Mouse (Mus musculus): Measurements from ENCODE around the gene Cox5a. TPM values are rescaled to one million over a fixed set of nuclear protein-coding genes. Genes with fewer than 3 reads are reported as not detected.

Cox5a gene
- total and polyA plus RNA-seq, 2 experiments, result 299 to 522 TPM

GRCm38 (mm10) chr9:57560263-57560662 lies 39.2 kb downstream of the Cox5a start:
- peaks cover 6% of the 10 kb centered on the region for H3K4me1 ChIP-seq (ENCODE audit: control insufficient read depth, insufficient read depth, low read length)
- H3K4me3 ChIP-seq (ENCODE audit: insufficient read depth, low read depth, low read length), result no peak overlapping the region; the same call in 1 of the 2 replicates
- no peak overlapping the region for H3K9ac ChIP-seq (ENCODE audit: low read depth, low read length)
- H3K36me3 ChIP-seq (ENCODE audit: control insufficient read depth, insufficient read depth, low read length), result no peaks in the 10 kb centered on the region
- no peak for DNase-seq (ENCODE audit: extremely low read depth, low read depth, low spot score)
- peaks cover 15% of the 10 kb centered on the region; the same call in 1 of the 2 replicates for H3K79me2 ChIP-seq (ENCODE audit: control insufficient read depth, insufficient read depth, low read length)
- H3K27ac ChIP-seq (replicated peaks; ENCODE audit: insufficient read depth, low read depth, low read length), result no peak overlapping the region
- no peaks in the 10 kb centered on the region for H3K27me3 ChIP-seq (ENCODE audit: control insufficient read depth, insufficient read depth, low read length)
- 20% methylated on average over 7 of the region's 7 CpGs for WGBS
- no peak for TF ChIP-seq CTCF (IDR thresholded peaks at IDR 0.05; ENCODE audit: low read depth, low read length)
- TF ChIP-seq POLR2A (IDR thresholded peaks at IDR 0.05; ENCODE audit: extremely low read depth, insufficient read depth, low read length), result no peak

DNA sequence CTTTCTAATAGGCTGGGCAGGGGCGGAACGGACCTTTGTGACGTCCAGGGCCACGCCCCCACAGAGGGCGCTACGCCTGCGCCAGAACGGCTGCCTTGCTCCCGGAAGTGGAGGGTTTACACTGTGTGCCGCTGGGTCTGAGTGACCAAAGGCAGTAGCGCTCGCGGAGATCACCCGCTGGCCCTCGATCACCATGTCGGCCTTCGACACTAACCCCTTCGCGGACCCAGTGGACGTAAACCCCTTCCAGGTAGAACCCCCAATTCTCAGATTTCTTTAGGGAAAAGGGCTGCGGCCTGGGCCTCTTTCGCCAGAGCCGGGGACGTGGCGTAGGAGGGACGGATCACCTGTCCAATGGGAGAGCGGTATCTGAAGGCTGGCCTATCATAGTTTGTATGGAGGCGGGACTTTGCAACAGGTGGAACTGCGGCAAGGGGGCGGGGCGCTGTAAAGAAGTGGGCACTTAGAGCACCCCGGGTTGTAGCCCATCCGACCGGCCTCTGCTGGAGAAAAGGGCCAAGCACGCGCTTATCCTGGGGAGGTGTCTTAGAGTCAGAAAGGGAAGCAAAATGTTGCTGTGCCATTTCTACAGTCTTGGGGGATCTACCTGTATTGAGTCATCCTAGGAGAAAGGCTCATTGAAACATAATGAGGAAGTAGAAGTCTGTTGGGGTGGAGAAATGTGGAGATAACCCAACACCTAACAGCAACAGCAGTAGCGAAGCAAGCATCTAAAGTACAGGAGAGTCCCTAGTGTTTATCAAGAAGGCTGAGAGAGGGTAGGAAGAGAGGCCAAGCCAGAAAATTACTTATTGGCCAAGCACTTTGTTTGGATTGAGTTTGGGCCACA lies 40.0 kb downstream of the Cox5a start, which contains the start of gene Scamp2:
Scamp2 (plus strand) TSS at position 83 of the 850 bp plus-strand sequence.
- peak within 1 kb of the TSS; percentile 79 for H3K27ac ChIP-seq (replicated peaks; ENCODE audit: insufficient read depth, low read depth, low read length)
- H3K27me3 ChIP-seq (ENCODE audit: control insufficient read depth, insufficient read depth, low read length), result no peaks in the 10 kb centered on the region
- peak within 1 kb of the TSS; percentile 73 for H3K9ac ChIP-seq (ENCODE audit: low read depth, low read length)
- peak within 1 kb of the TSS; percentile 69 for H3K4me3 ChIP-seq (ENCODE audit: insufficient read depth, low read depth, low read length)
- peak; percentile 72 for TF ChIP-seq POLR2A (IDR thresholded peaks at IDR 0.05; ENCODE audit: extremely low read depth, insufficient read depth, low read length)
- TF ChIP-seq CTCF (IDR thresholded peaks at IDR 0.05; ENCODE audit: low read depth, low read length), result no peak
- H3K36me3 ChIP-seq (ENCODE audit: control insufficient read depth, insufficient read depth, low read length), result no peaks in the 10 kb centered on the region
- H3K4me1 ChIP-seq (ENCODE audit: control insufficient read depth, insufficient read depth, low read length), result peaks cover 9% of the 10 kb centered on the region
- under 1% methylated on average over 37 of the region's 37 CpGs for WGBS
- peaks cover 22% of the 10 kb centered on the region; the same call in 1 of the 2 replicates for H3K79me2 ChIP-seq (ENCODE audit: control insufficient read depth, insufficient read depth, low read length)
- DNase-seq (ENCODE audit: extremely low read depth, low read depth, low spot score), result peak; percentile 89

GRCm38 (mm10) chr9:57561711-57562099 lies 40.6 kb downstream of the Cox5a start:
- no peak overlapping the region for H3K9ac ChIP-seq (ENCODE audit: low read depth, low read length)
- H3K36me3 ChIP-seq (ENCODE audit: control insufficient read depth, insufficient read depth, low read length), result no peaks in the 10 kb centered on the region
- no peaks in the 10 kb centered on the region for H3K27me3 ChIP-seq (ENCODE audit: control insufficient read depth, insufficient read depth, low read length)
- no peak overlapping the region for H3K27ac ChIP-seq (replicated peaks; ENCODE audit: insufficient read depth, low read depth, low read length)
- no peak for DNase-seq (ENCODE audit: extremely low read depth, low read depth, low spot score)
- H3K4me3 ChIP-seq (ENCODE audit: insufficient read depth, low read depth, low read length), result no peak overlapping the region; the same call in 1 of the 2 replicates
- peaks cover 22% of the 10 kb centered on the region; the same call in 1 of the 2 replicates for H3K79me2 ChIP-seq (ENCODE audit: control insufficient read depth, insufficient read depth, low read length)
- H3K4me1 ChIP-seq (ENCODE audit: control insufficient read depth, insufficient read depth, low read length), result peaks cover 11% of the 10 kb centered on the region
- TF ChIP-seq POLR2A (IDR thresholded peaks at IDR 0.05; ENCODE audit: extremely low read depth, insufficient read depth, low read length) (no peak), CTCF (IDR thresholded peaks at IDR 0.05; ENCODE audit: low read depth, low read length) (no peak)
- WGBS, result 63% methylated on average over 13 of the region's 13 CpGs

DNA sequence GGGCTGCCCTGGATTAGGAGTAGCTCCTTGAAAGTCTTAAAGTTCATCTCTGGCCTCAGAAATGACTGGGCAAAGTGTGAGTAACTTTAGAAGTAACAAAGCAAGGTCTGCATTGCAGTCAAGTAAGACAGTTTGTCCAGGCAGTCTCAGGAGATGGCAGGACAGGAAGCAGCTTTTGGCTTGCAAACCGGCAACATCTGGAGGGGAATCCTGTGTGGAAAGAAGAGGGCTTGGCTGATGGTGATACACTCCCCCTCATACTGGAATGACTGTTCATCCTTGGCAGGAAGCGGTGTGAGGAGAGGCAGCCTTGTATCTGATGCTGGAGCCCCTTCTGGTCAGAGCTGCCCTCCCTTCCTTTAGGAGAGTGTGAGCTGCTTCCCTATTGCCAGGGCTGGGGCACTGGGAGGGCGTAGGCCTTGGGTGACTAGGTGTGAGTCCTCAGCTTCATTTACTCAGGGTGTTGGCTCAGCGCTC lies 41.9 kb downstream of the Cox5a start:
- Histone ChIP-seq H3K27me3 (ENCODE audit: control insufficient read depth, insufficient read depth, low read length) (no peaks in the 10 kb centered on the region), H3K4me1 (ENCODE audit: control insufficient read depth, insufficient read depth, low read length) (peaks cover 11% of the 10 kb centered on the region), H3K36me3 (ENCODE audit: control insufficient read depth, insufficient read depth, low read length) (no peaks in the 10 kb centered on the region; the same call in 1 of the 2 replicates), H3K9ac (ENCODE audit: low read depth, low read length) (no peak overlapping the region), H3K4me3 (ENCODE audit: insufficient read depth, low read depth, low read length) (no peak overlapping the region), H3K79me2 (ENCODE audit: control insufficient read depth, insufficient read depth, low read length) (peaks cover 28% of the 10 kb centered on the region; the same call in 1 of the 2 replicates), H3K27ac (replicated peaks; ENCODE audit: insufficient read depth, low read depth, low read length) (no peak overlapping the region)
- WGBS, result 69% methylated on average over 4 of the region's 4 CpGs
- no peak for TF ChIP-seq CTCF (IDR thresholded peaks at IDR 0.05; ENCODE audit: low read depth, low read length)
- TF ChIP-seq POLR2A (IDR thresholded peaks at IDR 0.05; ENCODE audit: extremely low read depth, insufficient read depth, low read length), result no peak
- DNase-seq (ENCODE audit: extremely low read depth, low read depth, low spot score), result no peak

DNA sequence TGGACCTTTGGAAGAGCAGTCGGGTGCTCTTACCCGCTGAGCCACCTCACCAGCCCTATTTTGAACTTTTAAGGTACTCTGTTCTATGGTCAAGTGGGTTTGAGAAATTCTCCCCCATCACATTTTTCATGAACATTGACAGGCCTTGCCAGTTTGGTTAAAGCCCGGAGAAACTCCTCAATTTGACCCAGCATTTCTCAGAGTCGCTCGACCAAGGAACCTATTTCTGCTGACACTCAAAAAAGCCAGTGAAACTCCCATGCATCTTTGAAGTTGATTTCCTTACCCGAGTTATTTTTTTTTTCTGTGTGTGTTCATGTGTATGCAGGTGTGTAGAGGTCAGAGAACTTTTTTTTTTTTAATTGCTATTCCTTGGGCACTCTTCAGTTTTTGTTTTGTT lies 43.5 kb downstream of the Cox5a start:
- WGBS, result 76% methylated on average over 6 of the region's 6 CpGs

More for the DNA sequence above, 43.5 kb downstream of the Cox5a start:
- peaks cover 2% of the 10 kb centered on the region for H3K36me3 ChIP-seq (ENCODE audit: control insufficient read depth, insufficient read depth, low read length)
- no peaks in the 10 kb centered on the region for H3K27me3 ChIP-seq (ENCODE audit: control insufficient read depth, insufficient read depth, low read length)
- no peak overlapping the region for H3K4me3 ChIP-seq (ENCODE audit: insufficient read depth, low read depth, low read length)
- H3K79me2 ChIP-seq (ENCODE audit: control insufficient read depth, insufficient read depth, low read length), result peaks cover 33% of the 10 kb centered on the region; the same call in 1 of the 2 replicates
- H3K27ac ChIP-seq (replicated peaks; ENCODE audit: insufficient read depth, low read depth, low read length), result no peak overlapping the region
- H3K4me1 ChIP-seq (ENCODE audit: control insufficient read depth, insufficient read depth, low read length), result peaks cover 11% of the 10 kb centered on the region
- no peak for TF ChIP-seq POLR2A (IDR thresholded peaks at IDR 0.05; ENCODE audit: extremely low read depth, insufficient read depth, low read length)
- no peak for TF ChIP-seq CTCF (IDR thresholded peaks at IDR 0.05; ENCODE audit: low read depth, low read length)
- H3K9ac ChIP-seq (ENCODE audit: low read depth, low read length), result no peak overlapping the region
- DNase-seq (ENCODE audit: extremely low read depth, low read depth, low spot score), result no peak
